Mouse (Mus musculus) hindbrain, postnatal 0 days (tissue): ENCODE data around the gene Tmsb4x. TPM values are rescaled to one million over a fixed set of nuclear protein-coding genes. Genes with fewer than 3 reads are reported as not detected.

Source experiments
- ATAC-seq: fragments of 200-750 bp; cut with Nextera tagmentation; 2 replicates; pipeline ENCODE4 v1.8.0; 2017; ENCODE audit warnings: mild to moderate bottlenecking, moderate TSS enrichment, moderate library complexity
- DNase-seq: peaks from one replicate; pipeline ENCODE4 v3.0.0-alpha.2; 2015; ENCODE audit warnings: low spot score
- H3K27ac ChIP-seq: fragments of 300-500 bp; sonication (generic); 2 replicates; pipeline ENCODE4 v1.5.1; 2014; ENCODE audit warnings: mild to moderate bottlenecking
- H3K27me3 ChIP-seq: fragments of 300-500 bp; sonication (generic); 2 replicates; pipeline ENCODE4 v1.6.1; 2014; ENCODE audit warnings: low read length, mixed read lengths; ENCODE audit not compliant: insufficient read depth
- H3K36me3 ChIP-seq: fragments of 300-500 bp; sonication (generic); 2 replicates; pipeline ENCODE4 v1.6.1; 2014; ENCODE audit warnings: low read length, mixed read lengths; ENCODE audit not compliant: insufficient read depth
- H3K4me1 ChIP-seq: fragments of 300-500 bp; sonication (generic); 2 replicates; pipeline ENCODE4 v1.6.1; 2014; ENCODE audit warnings: antibody characterized with exemption, low read length, mixed read lengths; ENCODE audit not compliant: insufficient read depth
- H3K4me2 ChIP-seq: fragments of 300-500 bp; sonication (generic); 2 replicates; pipeline ENCODE4 v1.6.1; 2014; ENCODE audit warnings: low read depth, mild to moderate bottlenecking, low read length, moderate library complexity, mixed read lengths
- H3K4me3 ChIP-seq: fragments of 300-500 bp; sonication (generic); 2 replicates; pipeline ENCODE4 v1.5.1; 2014; ENCODE audit warnings: low read length
- H3K9ac ChIP-seq: fragments of 300-500 bp; sonication (generic); replicated peaks from 2 replicates; pipeline ENCODE4 v1.6.1; 2014; ENCODE audit warnings: mild to moderate bottlenecking, low read length, moderate library complexity, mixed read lengths
- H3K9me3 ChIP-seq: fragments of 300-500 bp; sonication (generic); 2 replicates; pipeline ENCODE4 v1.6.1; 2016; ENCODE audit warnings: low read length, mixed read lengths
- CTCF ChIP-seq: IDR thresholded peaks from 2 replicates; pipeline ENCODE4 v1.5.1; 2016; ENCODE audit warnings: antibody characterized with exemption, control low read depth, low read depth
- WGBS: fragments of 180-500 bp; shearing (Covaris S2); extraction: QIAGEN DNeasy Blood & Tissue Kit; methylation state at CpG from one replicate; pipeline ENCODE4 v1.1.7; 2014; 5-methylcytosine and 5-hydroxymethylcytosine counted together
- polyA plus RNA-seq: library from polyadenylated mRNA; unstranded; fragments of >200 nt; fragmentation: Nextera tagmentation; extraction: Ambion mirVana; gene quantifications from 2 replicates; pipeline ENCODE4 v1.2.1, GENCODE M21; 2015
- total RNA-seq: library from RNA; depleted of rRNA; stranded (reverse); fragments of >200 nt; gene quantifications from 2 replicates; pipeline ENCODE4 v1.2.3, GENCODE M21; 2014

Tmsb4x gene
- total and polyA plus RNA-seq, 2 experiments from 2014 or later = 879 to 4,785 TPM

- Histone ChIP-seq H3K27me3 (no peaks in the 10 kb centered on the region; the same call in 1 of the 2 replicates), H3K4me2 (peak overlapping the region; percentile 61; the same call in 1 of the 2 replicates), H3K27ac (peak overlapping the region; percentile 86), H3K9ac (peak overlapping the region; percentile 75), H3K4me3 (peak overlapping the region; percentile 56), H3K36me3 (no peaks in the 10 kb centered on the region), H3K4me1 (no peaks in the 10 kb centered on the region; the same call in 1 of the 2 replicates), H3K9me3 (no peaks in the 10 kb centered on the region)
- WGBS = 34% methylated on average over 16 of the region's 16 CpGs
- DNase-seq (peak; percentile 65), ATAC-seq (no peak)
- TF ChIP-seq CTCF = no peak
These were observed 652 bp downstream of the Tmsb4x start for GRCm38 (mm10) chrX:167208506-167208820.

- WGBS = 29% methylated on average over 25 of the region's 25 CpGs
These were observed 1.2 kb downstream of the Tmsb4x start for GRCm38 (mm10) chrX:167207741-167208505.

GRCm38 (mm10) chrX:167205813-167206520 lies 3.1 kb downstream of the Tmsb4x start:
- 0 out of 2 replicates have a peak overlapping the region, but pooled peaks have one; percentile 56 for H3K4me3 ChIP-seq
- ATAC-seq = no peak

More at GRCm38 (mm10) chrX:167207741-167208505, 1.2 kb downstream of the Tmsb4x start:
- no peak for TF ChIP-seq CTCF
- Histone ChIP-seq H3K4me2 (peak overlapping the region; percentile 61), H3K4me3 (peak overlapping the region; percentile 56), H3K36me3 (no peaks in the 10 kb centered on the region), H3K27me3 (no peaks in the 10 kb centered on the region; the same call in 1 of the 2 replicates), H3K27ac (peak overlapping the region; percentile 86), H3K9ac (peak overlapping the region; percentile 75), H3K4me1 (no peaks in the 10 kb centered on the region; the same call in 1 of the 2 replicates), H3K9me3 (no peaks in the 10 kb centered on the region)
- DNase-seq (peak; percentile 62), ATAC-seq (no peak)

GRCm38 (mm10) chrX:167201365-167201764 lies 7.8 kb downstream of the Tmsb4x start:
- H3K27me3 ChIP-seq = no peaks in the 10 kb centered on the region
- no peak for TF ChIP-seq CTCF
- no peak overlapping the region for H3K4me3 ChIP-seq
- 82% methylated on average over 2 of the region's 2 CpGs for WGBS
- no peak for DNase-seq
- ATAC-seq = no peak
- no peak overlapping the region for H3K4me2 ChIP-seq
- H3K9ac ChIP-seq = no peak overlapping the region
- H3K4me1 ChIP-seq = no peaks in the 10 kb centered on the region
- no peak overlapping the region for H3K27ac ChIP-seq
- H3K9me3 ChIP-seq = no peaks in the 10 kb centered on the region
- no peaks in the 10 kb centered on the region for H3K36me3 ChIP-seq

More at GRCm38 (mm10) chrX:167205813-167206520, 3.1 kb downstream of the Tmsb4x start:
- Histone ChIP-seq H3K27me3 (no peaks in the 10 kb centered on the region; the same call in 1 of the 2 replicates), H3K36me3 (no peaks in the 10 kb centered on the region), H3K4me1 (no peaks in the 10 kb centered on the region; the same call in 1 of the 2 replicates), H3K4me2 (peak overlapping the region; percentile 61), H3K9ac (no peak overlapping the region), H3K27ac (no peak overlapping the region), H3K9me3 (no peaks in the 10 kb centered on the region)
- DNase-seq = no peak
- TF ChIP-seq CTCF = no peak
- 59% methylated on average over 8 of the region's 8 CpGs for WGBS

DNA sequence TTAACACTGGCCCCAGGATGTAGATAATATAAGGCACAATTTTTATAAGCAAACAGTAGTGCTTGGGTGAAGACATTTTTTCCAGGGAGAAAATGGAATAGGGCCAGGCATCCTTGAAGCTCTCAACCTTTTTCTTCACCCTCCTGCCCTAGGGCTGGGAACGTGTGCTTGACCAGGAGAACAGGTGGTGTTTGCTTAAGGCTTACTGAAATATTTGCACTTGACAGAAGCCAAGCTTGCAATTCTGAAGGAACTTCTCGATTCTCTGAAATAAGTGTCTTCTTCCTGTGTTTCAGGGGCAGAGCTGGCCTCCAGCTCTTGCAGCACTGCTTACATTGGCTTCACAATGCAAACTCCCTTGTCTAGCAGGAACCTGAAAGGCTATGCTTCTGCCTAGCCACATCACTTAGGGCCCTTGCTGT lies 13.9 kb downstream of the Tmsb4x start:
- no peak overlapping the region for H3K4me2 ChIP-seq
- WGBS = 61% methylated on average over 2 of the region's 2 CpGs
- H3K4me3 ChIP-seq = no peak overlapping the region
- no peak overlapping the region for H3K27ac ChIP-seq
- no peak for DNase-seq
- H3K9me3 ChIP-seq = no peaks in the 10 kb centered on the region
- TF ChIP-seq CTCF = no peak
- no peak for ATAC-seq
- H3K4me1 ChIP-seq = no peaks in the 10 kb centered on the region
- H3K36me3 ChIP-seq = no peaks in the 10 kb centered on the region
- no peak overlapping the region for H3K9ac ChIP-seq
- H3K27me3 ChIP-seq = no peaks in the 10 kb centered on the region

- DNase-seq (no peak), ATAC-seq (no peak)
- Histone ChIP-seq H3K27ac (no peak overlapping the region), H3K4me2 (no peak overlapping the region), H3K9me3 (no peaks in the 10 kb centered on the region), H3K27me3 (no peaks in the 10 kb centered on the region), H3K4me1 (no peaks in the 10 kb centered on the region), H3K4me3 (no peak overlapping the region), H3K36me3 (no peaks in the 10 kb centered on the region), H3K9ac (no peak overlapping the region)
- no peak for TF ChIP-seq CTCF
- WGBS = 47% methylated on average over 2 of the region's 2 CpGs
These were observed 22.8 kb downstream of the Tmsb4x start for GRCm38 (mm10) chrX:167186306-167186705.
